Mouse (Mus musculus): ENCODE data around the gene Ing3.
A peak's percentile ranks its signal among the peaks of the same experiment; 100 is the strongest.

The Ing3 gene

GRCm38 (mm10) chr6:21949226-21949731 lies at the start of gene Ing3:
Gene Ing3, plus strand, starts transcription at chr6:21949571.
- peak; percentile 99 for DNase-seq (ENCODE audit: low spot score)

- DNase-seq (ENCODE audit: low spot score) = no peak
Observed at GRCm38 (mm10) chr6:21909720-21910119, 39.7 kb upstream of the Ing3 start.

DNA sequence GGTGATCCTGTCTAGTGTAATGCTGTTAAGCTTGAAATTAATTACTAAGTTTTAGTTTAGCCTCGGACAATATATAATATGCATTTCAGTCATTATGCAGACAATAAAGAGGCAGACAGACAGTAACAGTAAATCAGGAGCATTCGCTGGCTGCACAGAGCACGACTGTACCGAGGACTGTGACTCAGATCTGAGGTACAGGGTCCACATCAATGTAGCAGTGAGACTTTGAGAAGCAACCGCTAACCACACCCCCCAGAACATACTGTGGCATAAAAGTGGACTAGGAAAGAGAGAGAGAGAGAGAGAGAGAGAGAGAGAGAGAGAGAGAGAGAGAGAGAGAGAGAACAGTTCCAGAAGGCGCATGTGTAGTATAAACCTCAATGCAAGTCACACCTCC lies 38.6 kb upstream of the Ing3 start:
- DNase-seq (ENCODE audit: low spot score) = no peak

DNA sequence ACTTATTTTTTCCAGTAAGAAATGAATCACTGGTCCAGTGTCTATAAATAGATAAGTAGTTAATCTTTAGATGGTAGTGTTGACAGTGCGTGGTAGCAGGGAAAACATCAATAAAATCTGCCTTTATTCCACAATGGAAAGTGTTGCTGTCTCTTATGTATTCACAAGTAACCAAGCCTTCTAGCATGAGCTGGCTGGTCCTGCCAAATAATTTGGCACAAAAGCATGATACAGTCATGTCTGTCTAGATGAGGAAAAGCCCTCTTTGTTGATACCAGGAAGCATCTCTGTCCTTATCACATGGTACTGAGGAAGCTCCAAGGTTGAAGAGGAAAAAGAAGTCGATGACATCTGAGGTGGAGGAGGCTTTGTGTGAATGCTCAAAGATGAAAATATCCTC lies 32.8 kb upstream of the Ing3 start:
- DNase-seq (ENCODE audit: low spot score) = no peak

DNA sequence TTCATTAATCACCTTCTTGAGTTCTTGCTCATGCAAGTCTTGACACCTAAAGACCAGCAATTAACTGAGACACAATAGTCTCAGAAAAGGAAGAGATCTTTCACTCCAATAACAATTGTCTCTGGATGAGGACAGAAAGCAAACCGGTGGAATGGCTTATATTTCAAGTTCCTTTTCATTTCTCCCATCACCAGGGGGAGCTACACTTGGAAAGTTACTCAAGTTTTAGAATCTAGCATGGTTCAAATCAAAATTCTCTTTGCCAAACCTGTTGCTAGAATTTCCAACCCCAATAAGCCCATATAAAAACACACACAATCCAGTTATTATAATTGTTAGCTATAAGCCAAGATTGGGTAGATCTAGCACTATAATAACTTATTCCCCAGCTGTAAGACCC lies 25.2 kb upstream of the Ing3 start:
- no peak for DNase-seq (ENCODE audit: low spot score)

GRCm38 (mm10) chr6:21937981-21938635 lies 11.3 kb upstream of the Ing3 start:
- no peak for DNase-seq (ENCODE audit: low spot score)

DNA sequence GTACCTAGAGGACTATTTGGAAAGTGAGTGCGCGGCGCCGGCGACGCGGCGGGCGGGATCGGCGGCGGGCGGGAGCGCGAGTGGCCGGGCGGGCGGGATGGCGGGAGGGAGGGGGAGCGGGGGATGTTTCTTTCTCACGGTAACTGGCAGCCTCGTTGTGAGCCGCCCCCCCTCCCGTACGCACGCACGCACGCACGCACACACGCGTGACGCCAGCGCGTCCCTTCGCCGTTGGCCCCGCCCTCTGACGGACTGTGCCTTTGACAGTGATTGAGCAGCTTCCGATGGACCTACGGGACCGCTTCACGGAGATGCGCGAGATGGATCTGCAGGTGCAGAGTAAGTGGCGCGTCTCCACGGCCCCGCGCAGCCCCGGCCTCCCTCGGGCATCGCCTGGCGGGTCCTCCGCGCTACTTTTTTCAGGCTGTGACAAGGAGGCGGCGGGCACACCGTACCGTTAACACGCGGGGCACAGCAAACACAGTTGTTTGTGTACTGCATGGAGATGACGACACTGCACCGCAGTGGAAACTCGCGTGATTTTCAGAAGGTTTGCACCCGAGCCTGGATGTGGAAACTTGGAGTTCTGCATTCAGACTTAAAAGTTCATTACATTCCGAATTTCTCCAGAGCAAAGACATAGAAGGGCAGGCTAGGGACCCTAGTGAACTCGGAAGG lies 539 bp downstream of the Ing3 start:
- DNase-seq (ENCODE audit: low spot score) = peak; percentile 98

DNA sequence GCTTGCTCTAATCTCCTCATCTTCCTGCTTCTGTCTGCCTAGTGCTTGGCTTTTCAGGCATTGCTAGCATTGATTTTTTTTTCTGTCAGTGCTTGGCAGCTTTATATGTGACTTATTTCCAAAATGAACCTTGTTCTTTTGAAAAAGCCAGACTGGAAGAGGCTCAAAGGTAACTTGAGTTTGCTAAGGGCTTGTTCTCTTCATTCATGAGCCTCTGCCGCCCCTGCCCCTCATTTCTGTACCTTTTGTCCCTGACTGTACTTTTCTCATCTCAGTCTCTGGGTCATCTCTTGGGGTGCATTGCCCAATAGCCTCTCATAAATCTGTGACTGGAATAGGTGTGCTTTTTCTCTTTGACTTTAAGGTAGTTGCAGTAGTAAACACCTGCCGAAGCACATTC lies 1.3 kb downstream of the Ing3 start:
- DNase-seq (ENCODE audit: low spot score) = no peak

DNA sequence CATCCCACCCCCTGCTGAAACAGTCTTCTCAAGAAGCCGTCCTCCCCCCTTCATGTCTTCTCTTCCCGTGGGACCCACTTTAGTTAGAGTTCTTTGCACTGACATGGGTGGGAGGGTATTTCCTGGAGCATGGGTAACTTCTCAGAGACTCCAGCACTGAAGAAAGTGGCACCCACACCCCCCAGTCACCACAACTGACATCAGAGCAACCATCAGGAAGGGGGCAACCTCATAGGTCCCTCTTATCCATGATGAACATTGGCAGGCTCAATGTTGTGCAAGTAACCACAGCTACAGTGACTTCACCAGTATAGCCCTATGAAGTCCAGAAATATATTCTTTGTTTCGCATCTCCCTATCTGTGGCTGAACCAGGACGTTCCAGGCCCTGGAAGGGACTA lies 6.1 kb downstream of the Ing3 start:
- no peak for DNase-seq (ENCODE audit: low spot score)

DNA sequence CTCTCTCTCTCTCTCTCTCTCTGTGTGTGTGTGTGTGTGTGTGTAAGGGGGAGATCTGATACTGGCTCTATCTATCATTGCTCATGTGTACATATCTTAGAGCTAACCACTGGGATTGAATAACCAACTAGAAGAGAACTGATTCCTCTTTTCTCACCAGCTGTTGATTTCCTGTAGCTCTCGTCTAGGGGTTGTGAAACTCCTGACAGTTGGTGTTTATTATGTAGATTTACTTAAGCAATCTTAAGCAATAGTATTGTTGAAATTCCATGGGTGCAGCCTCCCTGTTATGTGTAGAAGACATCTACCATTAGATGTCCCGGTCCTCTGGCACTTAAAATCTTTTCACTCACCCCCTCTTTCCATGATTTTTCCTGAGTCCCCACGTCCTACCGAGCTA lies 9.6 kb downstream of the Ing3 start:
- no peak for DNase-seq (ENCODE audit: low spot score)

GRCm38 (mm10) chr6:21959909-21960308 lies 10.5 kb downstream of the Ing3 start:
- DNase-seq (ENCODE audit: low spot score) = no peak

- DNase-seq (ENCODE audit: low spot score) = no peak
Observed at GRCm38 (mm10) chr6:21977532-21977931, 28.2 kb downstream of the Ing3 start.

GRCm38 (mm10) chr6:21981114-21981513 lies 31.7 kb downstream of the Ing3 start:
- no peak for DNase-seq (ENCODE audit: low spot score)

DNA sequence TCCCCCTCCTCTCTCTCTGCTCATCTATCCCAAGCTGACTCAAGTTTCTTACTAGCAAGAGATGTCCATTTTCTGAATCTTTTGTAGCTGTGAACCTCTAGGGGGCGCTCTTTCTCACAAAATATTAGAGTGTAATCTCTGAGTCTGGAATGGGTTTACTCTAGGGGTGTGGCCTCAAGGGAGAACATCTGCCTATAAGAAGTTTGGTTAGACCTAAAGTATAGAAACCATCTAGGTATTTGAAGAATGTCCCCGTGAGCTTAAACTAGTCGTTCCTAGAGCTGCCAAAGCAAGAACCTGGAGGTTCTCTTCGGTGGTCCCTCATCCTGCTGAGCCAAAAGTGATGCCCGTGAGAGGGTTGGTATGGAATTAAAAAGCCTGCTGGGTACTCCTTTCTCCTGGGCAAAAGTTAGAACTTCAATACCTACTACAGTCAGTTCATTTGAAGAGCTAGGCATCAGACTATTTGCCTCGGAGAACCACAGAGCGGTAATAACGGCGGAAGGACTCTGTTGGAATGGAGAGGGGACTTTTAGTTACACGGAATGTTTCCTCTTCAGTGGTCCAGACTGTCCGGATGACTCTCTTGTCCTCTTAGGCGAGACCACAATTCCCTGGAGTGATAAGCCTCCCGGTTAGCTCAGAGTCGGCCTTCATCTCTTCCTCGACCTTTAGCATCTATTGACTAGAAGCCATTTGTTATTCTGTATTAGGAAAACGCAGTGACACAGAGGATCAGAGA lies 35.8 kb downstream of the Ing3 start:
- peak; percentile 65 for DNase-seq (ENCODE audit: low spot score)

- no peak for DNase-seq (ENCODE audit: low spot score)
Observed at GRCm38 (mm10) chr6:21985732-21986540, 36.6 kb downstream of the Ing3 start, which contains the start of gene Cped1. Gene Cped1, plus strand, starts transcription at chr6:21985916.

DNA sequence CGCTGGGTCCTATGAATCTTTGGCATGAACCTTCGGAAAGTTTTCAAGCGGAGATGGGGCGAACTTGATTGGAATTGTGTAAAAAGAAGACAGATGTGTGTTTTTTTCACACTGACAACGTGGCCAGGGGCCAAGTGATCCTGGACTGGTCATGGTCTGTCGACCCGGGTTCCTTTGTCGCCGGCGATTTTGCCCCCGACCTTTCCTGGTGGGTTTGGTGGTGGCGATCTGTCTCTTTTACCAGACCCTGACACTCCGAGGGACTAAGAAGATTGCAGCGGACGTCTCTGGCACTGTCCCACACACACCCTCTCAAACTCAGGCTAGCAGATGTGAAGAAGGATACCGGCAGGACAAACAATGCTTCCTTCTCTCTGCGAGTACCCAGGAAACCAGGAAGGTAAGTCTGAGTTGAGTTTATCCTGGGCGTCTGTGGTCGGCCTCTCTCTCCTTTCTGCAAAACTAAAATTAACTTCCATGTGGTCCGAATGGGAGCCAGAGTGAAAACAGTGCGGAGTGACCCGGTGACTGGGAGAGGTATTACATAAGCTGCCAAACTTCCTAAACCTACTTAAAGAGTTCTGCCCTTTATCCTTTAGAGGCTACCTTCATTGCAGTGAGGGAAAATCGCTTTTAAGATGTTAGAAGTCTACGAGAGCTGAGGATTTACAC lies 37.4 kb downstream of the Ing3 start:
- no peak for DNase-seq (ENCODE audit: low spot score)

- no peak for DNase-seq (ENCODE audit: low spot score)
Observed at GRCm38 (mm10) chr6:21987554-21987953, 38.2 kb downstream of the Ing3 start.

GRCm38 (mm10) chr6:21988296-21988695 lies 38.9 kb downstream of the Ing3 start:
- DNase-seq (ENCODE audit: low spot score) = no peak

DNA sequence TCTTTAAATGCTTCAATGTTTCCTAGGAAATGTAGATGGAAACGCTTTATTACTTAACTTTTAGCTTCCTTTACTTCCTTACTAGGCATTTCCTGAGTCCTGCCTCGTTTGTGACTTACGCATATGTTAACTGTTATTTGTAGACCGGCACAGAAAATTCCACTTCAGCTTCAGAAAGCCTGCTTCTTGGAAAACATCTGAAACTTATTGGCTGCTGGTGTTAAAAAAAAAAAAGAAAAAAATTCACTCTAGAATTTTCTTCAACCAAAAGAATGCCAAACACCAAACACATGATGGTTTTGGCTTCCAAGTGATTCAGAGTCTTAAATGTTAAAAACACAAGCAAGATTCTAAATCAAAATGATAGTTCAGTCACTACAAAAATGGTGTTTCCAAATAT lies 39.7 kb downstream of the Ing3 start:
- DNase-seq (ENCODE audit: low spot score) = no peak

DNA sequence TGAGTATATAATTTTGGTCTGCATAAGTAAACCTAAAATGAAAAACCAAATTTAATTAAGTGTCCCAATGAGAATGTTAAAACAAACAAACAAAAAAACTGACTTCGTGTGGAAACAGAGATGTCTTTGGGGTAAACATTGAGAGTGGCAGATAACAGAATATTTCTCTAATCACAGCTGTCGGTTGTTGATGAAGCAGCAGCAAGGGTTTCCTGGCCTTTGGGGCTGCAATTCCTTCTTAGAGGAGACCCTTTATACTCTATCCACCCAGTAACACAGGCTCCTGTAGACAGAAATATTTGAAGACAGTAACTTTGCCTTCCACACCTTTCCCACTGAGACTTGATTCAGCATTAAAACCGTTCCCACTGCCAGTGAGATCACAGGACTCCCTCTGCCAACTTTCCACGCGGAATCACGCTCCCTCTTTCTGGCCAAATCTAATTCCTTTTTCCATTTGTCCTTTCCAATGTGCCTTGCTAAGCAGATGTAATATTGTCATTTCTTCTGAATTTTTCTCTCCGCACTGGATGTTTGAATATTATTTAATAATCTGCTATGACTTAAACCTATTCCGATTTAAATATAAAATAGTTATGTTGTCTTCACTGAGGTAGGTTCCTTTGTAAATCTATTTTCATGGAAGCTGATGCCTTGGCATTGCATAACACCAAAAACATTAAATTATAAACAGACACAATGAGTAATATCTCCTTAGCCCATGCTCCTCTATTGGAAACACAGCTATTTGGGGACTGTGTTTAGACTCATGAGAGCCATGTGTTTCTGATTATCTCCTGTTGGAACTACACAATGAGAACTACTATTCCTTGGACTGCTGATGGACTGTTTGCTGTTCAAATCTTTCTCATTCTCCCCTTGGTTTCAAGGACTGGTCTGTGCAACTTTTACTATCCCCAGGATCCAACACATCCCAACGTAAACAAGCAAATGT lies 41.1 kb downstream of the Ing3 start:
- no peak for DNase-seq (ENCODE audit: low spot score)
